Mouse (Mus musculus): Measurements from ENCODE around the gene Sun1. TPM values are rescaled to one million over a fixed set of nuclear protein-coding genes. Genes with fewer than 3 reads are reported as not detected.

Gene Sun1
- total RNA-seq, 2 experiments from 2014 or later: 43.5 to 44.8 TPM

DNA sequence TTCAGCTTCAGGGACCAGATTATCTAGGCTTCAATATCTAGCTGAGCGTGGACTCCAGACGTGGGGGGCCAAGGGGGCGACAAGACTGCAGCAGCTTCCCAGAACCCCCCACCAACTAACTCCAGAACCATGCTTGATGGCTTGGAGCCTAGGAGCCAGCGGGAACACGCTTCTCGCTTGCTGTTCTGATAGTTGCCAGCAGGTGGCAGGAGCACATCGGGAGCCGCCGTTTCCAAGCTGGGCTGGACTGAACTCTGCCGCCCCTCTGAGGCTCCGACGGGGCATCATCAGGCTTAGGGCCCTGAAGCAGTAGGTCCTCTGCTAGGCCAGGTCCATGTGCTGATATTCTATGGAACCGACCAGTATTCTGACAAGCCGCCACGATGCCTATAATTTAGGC lies 81.8 kb downstream of the Sun1 start:
- intact Hi-C loops (cut with DNase I): loop anchor here (1.0 to 5.0 kb wide), 3 partner anchors 44 to 220 kb away; no protein-coding TSS in a partner anchor
- DNase-seq: peak; percentile 89 to 93

DNA sequence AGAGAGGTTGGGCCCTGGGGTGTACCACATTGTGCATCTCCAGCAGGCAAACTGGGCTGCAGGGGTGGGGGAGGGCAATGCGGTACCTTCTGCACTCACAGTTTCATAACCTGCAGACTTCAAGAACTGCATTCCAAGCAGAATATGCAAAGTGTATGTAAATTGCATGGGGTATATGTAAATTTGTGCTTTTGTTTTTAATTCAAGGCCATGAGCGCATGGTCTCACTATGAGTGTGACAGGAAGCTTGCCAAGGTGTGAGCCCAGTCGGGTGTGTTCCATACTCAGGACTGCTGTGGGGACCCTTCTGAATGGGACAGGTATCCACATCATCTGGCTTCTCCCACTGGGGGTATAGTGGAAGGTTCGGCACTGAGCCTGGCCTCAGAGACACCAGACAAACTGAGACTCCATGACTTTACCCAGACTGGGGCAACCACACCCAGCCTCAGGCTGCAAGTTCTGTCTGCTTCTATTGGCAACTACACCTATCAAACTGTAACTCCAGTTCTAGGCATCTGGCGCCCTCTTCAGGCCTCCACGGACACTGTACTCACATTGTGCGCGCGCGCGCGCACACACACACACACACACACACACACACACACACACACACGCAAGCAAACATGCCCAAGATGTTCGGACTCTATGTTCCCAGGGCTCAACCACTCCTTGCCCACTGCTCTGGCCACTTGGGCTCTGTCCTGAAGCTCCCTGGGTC lies 83.2 kb downstream of the Sun1 start:
- intact Hi-C loops (cut with DNase I): loop anchor here (2.0 to 5.0 kb wide), 2 partner anchors 71 to 219 kb away; no protein-coding TSS in a partner anchor
- no peak for DNase-seq

DNA sequence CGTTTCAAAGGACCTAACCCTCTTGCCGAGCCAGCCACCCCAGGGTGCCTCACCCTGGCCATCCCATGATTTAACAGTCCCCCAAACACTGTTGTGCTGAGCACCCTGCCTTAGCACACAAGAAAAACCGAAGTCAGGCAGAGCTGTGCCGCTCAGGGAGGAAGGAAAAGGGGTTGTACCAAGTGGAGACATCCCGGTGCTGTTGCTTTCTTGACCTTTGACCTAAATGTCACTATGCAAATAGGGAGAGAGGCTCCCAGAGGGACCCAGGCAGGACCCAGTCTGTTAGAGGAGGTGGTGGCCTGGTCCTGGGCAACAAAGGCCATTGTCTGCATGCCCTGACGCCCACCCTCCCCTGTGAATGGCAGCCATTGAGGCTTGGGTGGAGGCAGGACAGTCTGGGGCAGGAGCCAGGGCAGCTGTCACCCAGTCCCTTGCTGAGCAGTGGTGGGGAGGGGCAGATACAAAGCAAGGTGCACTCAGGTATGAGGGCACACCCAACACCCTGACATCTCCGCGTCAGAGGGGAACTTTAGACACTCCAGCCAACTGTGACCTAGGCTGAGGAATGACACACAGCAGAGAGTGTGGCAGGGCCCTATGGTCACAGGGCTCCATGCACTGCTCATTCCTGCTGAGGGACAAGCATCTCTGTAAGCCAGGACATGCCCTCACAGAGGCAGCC lies 85.1 kb downstream of the Sun1 start:
- DNase-seq: no peak
- intact Hi-C loops (cut with DNase I): no loop called here

DNA sequence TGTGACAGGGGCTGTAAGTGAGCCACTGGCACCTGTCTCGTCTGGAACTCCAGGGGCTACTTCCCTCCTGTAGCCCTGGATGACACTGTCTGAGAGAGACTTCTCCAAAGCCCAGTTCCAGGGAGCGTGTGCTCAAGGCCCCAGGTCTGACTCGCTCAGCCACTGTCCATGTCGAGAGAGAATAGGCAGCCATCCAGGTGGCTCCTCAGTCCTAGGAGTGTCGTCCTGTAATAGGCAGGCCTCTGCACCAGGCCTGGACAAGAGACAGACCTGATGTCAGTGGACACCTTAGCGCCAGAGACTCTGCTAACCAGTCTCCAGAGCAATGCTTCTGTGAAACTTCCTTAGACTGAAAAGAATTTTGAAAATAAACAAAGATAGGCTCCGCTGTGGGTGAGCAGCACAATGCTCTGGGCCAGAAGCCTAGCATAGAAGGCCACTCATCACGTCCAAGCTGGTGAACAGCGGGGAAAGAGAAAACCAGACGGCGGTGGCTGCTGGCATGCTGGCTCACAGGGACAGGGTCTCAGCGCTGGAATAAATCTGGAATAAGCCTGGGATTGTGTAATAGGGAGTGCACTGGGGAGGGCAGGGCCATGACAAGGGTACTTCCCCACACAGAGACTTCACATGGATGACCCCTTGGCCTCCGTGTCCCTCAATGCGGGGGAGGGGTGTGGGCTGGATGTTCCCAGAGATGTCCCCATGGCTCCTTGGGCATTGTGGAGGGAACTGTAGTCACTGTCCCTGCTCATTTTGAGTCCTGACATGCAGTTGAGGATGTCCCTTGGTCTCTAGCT lies 85.9 kb downstream of the Sun1 start:
- intact Hi-C loops (cut with DNase I): no loop called here
- no peak for DNase-seq

DNA sequence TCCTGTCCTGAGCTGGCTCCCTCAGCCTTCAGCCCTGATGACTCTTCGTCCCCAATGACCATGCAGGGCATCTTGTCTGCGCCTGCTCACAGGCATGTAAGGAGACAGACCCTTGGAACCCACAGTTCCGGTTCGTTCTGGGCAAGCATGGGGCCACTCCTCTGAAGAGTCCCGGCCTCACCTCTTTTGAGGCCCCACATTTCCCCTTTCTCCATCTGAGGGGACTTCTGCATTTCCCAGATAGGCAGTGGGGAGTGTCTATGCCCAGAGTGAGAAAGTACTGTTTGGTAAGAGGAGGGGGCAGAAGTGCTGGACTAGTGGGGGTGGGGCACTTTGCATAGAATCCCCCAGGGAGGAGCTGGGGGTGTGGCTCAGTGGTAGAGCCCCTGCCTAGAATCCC lies 86.7 kb downstream of the Sun1 start:
- DNase-seq: peak in 1 of 2 experiments; percentile 19
- intact Hi-C loops (cut with DNase I): no loop called here

DNA sequence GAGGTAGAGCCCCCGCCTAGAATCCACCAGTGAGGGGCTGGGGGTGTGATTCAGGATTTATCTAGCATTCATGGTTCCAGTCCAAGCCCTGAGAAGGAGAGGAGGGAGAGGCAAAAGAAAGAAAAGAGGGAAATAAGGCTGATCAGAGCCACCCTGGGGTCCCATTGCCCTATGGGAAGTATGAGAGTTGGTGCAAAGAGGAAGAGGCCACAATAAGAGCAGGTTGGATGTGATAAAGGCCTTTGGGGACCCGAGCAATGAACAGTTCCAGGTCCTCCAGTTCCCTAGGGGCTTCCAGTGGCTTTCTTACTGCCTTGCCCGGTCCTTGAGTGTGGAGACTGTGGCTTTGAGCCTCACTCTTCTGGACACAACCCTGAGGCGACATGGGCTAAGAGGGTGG lies 87.3 kb downstream of the Sun1 start:
- DNase-seq: no peak
- intact Hi-C loops (cut with DNase I): no loop called here

DNA sequence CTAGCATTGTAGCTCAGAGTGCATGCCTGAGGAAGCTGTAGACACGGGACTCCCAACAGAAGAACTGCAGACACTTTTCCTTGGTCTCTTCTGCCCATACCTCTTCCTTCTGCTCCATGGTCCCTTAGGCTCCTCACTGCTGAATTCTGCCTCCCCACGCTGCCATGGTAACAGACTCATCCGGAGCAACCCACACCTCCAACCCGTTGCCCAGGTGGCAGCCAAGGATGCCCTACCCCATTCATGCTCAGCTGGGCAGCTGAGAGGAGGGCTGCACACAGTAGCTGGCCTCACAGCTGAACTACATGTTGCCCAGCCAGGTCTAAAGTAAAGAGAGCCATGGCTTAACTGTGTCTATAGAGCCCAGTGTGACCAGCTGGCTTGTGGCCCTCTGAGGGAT lies 88.2 kb downstream of the Sun1 start:
- DNase-seq: no peak
- intact Hi-C loops (cut with DNase I): no loop called here

DNA sequence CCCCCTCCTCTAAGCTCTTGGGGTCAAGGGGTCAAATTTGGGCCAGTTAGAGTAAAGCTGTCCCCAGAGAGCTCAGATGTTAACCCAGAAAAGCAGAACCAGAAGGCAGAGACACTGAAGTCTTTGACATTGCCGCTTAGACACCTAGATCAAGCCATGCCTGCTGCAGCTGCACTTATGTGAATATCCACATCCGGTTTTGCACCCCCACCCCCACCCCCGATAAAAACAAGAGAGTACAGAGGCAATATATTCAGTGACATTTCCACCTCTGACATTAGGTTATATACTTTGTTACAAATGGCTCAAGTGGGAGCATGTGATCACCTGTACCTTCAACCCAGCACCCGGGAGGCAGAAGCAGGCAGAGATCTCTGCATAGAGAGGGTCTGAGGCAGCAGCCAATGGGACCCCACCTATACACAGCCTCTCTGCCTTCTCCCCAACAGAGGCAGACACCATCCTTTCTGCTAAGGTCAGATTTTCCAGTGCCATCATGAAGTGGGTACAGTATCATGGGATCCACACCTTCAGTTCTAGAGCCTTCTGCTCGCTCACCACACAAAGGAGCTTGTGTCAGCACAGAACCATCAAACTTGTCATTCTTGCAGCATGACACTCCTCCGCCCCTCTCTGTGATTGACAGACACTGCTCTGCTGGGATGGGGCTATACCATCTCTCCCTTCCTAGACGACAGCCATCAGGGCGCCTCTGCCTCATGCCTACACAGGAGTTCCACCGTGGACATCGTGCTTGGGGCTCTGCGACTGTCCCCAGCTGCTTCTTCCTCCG lies 90.2 kb downstream of the Sun1 start:
- no peak for DNase-seq
- intact Hi-C loops (cut with DNase I): no loop called here

DNA sequence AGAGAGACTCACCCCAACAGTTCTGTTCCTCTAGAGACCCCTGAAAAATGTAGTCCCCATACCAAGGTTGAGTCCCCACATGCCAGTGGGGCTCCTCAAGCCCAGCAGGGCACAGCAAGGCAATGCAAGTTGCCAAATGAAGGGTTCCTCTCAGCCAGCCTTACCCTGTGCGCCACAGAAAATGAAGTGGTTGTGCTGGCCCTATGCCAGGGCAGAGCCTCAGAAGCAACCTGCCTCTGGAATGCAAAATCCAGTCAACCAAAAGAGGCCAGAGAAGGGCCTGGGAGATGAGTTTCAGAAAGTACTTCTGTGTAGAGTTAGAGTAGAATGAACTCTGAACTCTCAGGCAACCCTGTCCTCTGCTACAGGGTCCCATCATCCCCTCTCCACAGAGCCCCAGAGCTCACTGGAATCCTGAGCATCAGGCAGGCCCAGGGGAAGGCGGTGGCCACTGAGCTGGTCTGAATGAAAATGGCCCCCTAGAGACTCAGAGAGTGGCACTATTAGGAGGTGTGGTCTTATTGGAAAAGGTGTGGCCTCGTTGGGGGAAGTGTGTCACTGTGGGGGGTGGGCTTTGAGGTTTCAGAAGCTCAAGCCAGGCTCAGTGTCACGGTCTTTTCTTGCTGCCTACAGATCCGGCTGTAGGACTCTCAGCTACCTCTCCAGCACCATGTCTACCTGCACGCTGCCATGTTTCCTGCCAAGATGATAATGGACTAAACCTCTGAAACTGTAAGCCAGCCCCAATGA lies 91.5 kb downstream of the Sun1 start:
- DNase-seq: no peak
- intact Hi-C loops (cut with DNase I): no loop called here

DNA sequence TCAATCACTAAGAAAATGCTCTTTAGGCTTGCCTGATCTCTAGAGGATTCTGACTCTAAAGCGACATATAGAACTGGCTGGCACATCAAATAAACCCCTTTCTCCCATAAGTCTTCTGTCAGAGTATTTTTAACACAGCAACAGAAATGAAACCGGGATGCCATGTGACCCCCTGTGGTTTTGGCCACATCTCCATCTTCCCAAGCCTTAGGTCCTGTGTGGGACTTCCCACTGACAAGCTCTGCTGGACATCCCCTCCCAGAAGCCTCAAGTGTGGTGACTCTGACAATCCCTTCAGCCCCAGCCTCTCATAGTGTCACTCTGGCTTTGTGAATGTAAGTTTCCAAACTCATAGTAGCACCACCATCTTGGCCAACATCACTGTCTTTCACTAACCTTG lies 93.7 kb downstream of the Sun1 start:
- intact Hi-C loops (cut with DNase I): no loop called here
- DNase-seq: no peak

DNA sequence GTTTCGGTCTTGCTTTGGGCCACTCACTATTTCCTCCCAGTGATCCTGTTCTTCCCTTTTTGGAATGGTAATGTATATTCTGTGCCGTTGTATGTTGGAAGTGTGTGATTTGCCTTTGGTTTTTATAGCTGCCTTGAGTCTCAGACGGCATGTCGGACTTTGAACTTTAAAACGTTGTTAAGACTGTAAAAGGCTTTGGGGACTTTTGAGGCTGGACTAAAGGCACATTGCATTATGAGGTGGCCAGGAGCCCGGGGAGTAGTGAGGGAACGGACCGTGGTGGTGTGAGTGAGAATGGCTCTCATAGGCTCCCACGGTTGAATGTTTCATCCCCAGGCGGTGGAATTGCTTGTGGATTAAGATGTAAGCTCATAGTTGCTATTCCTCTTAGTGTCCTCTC lies 96.7 kb downstream of the Sun1 start:
- intact Hi-C loops (cut with DNase I): no loop called here

DNA sequence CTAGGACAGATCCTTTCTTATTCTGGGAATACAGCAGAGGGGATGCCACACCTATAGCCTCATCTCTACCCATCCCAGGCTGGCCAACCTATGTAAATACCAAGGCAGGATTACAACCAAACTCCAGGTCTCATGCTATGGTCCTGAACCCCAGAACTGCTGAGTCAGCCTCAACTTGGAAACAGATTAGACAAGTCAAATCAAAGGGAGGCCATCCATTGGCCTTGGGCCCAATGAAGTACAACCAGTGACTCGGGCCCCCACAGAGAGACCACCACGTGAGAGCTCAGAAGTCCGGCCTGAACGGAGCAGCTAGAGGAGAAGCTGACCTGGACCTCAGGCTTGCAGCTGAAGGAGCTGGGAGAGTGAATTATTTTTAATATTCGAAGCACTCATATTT lies 97.3 kb downstream of the Sun1 start:
- intact Hi-C loops (cut with DNase I): no loop called here
- DNase-seq: no peak

More for the DNA sequence above, 96.7 kb downstream of the Sun1 start:
- no peak for DNase-seq

Other genes starting within 250 kb of the Sun1 start
- 10 to 100 TPM; 34.1 to 45.2 TPM for gene Pdgfa, start 203.3 kb upstream of the Sun1 start, total RNA-seq (2021)
- 1 to 10 TPM; 1.5 to 3.5 TPM for gene Prkar1b, start 50.6 kb upstream of the Sun1 start, total RNA-seq (2021)
- 10 to 100 TPM; 17.9 to 18.0 TPM for gene Dnaaf5, start 50.4 kb upstream of the Sun1 start, total RNA-seq (2021)
- 10 to 100 TPM; 57.6 to 59.4 TPM for gene Get4, start 51.7 kb downstream of the Sun1 start, total RNA-seq (2021)
- 1 to 10 TPM; 1.6 to 1.8 TPM for gene Adap1, start 125.0 kb downstream of the Sun1 start, total RNA-seq (2021)
- 10 to 100 TPM; 88.8 to 96.4 TPM for gene Cox19, start 150.8 kb downstream of the Sun1 start, total RNA-seq (2021)
- not detected for gene Cyp2w1, start 152.0 kb downstream of the Sun1 start, total RNA-seq (2021)
- gene Gpr146, start 177.1 kb downstream of the Sun1 start, total RNA-seq (2021): 10 to 100 TPM; 33.7 to 37.2 TPM
- under 1 TPM; 0.74 to 0.93 TPM for gene C130050O18Rik, start 204.6 kb downstream of the Sun1 start, total RNA-seq (2021)
- 1 to 10 TPM; 2.5 to 2.6 TPM for gene Gper1, start 222.5 kb downstream of the Sun1 start, total RNA-seq (2021)